Mouse (Mus musculus) hindbrain, embryonic 15.5 days (tissue): ENCODE measurements around the gene H2al1a. TPM values are rescaled to one million over a fixed set of nuclear protein-coding genes. Genes with fewer than 3 reads are reported as not detected.
A peak's percentile ranks its signal among the peaks of the same experiment; 100 is the strongest.
"Not testable (repeated sequence)": the region's sequence is repeated elsewhere in the genome, so short reads cannot be mapped to it uniquely, and the experiment has no call there.

Experiments used
- ATAC-seq: fragments of 200-750 bp; cut with Nextera tagmentation; 2 replicates; pipeline ENCODE4 v1.8.0; 2017; ENCODE audit warnings: low read depth, moderate number of reproducible peaks, moderate TSS enrichment; ENCODE audit not compliant: low FRiP score
- H3K27ac ChIP-seq: fragments of 300-500 bp; sonication (generic); replicated peaks from 2 replicates; pipeline ENCODE4 v1.5.1; 2015; ENCODE audit warnings: mild to moderate bottlenecking, inconsistent platforms
- H3K27me3 ChIP-seq: fragments of 300-500 bp; sonication (generic); 2 replicates; pipeline ENCODE4 v1.6.1; 2015; ENCODE audit warnings: control low read depth, inconsistent platforms
- H3K36me3 ChIP-seq: fragments of 300-500 bp; sonication (generic); 2 replicates; pipeline ENCODE4 v1.6.1; 2015; ENCODE audit warnings: control low read depth, inconsistent platforms
- H3K4me1 ChIP-seq: fragments of 300-500 bp; sonication (generic); replicated peaks from 2 replicates; pipeline ENCODE4 v1.6.1; 2015; ENCODE audit warnings: control low read depth, inconsistent platforms
- H3K4me2 ChIP-seq: fragments of 300-500 bp; sonication (generic); 2 replicates; pipeline ENCODE4 v1.6.1; 2015; ENCODE audit warnings: moderate library complexity, mild to moderate bottlenecking, inconsistent platforms
- H3K4me3 ChIP-seq: fragments of 300-500 bp; sonication (generic); 2 replicates; pipeline ENCODE4 v1.5.1; 2015; ENCODE audit warnings: mild to moderate bottlenecking, inconsistent platforms
- H3K9ac ChIP-seq: fragments of 300-500 bp; sonication (generic); 2 replicates; pipeline ENCODE4 v1.6.1; 2015; ENCODE audit warnings: inconsistent platforms
- H3K9me3 ChIP-seq: fragments of 300-500 bp; sonication (generic); 2 replicates; pipeline ENCODE4 v1.6.1; 2016; ENCODE audit warnings: control low read depth, inconsistent platforms
- WGBS: fragments of 180-500 bp; shearing (Covaris S2); methylation state at CpG from one replicate; pipeline ENCODE4 v1.1.7; 2015; 5-methylcytosine and 5-hydroxymethylcytosine counted together
- polyA plus RNA-seq: library from polyadenylated mRNA; unstranded; fragments of >200 nt; fragmentation: Nextera tagmentation; extraction: Ambion mirVana; gene quantifications from 2 replicates; pipeline ENCODE4 v1.2.1, GENCODE M21; 2015

The H2al1a gene
- polyA plus RNA-seq = not detected in 2 replicates

DNA sequence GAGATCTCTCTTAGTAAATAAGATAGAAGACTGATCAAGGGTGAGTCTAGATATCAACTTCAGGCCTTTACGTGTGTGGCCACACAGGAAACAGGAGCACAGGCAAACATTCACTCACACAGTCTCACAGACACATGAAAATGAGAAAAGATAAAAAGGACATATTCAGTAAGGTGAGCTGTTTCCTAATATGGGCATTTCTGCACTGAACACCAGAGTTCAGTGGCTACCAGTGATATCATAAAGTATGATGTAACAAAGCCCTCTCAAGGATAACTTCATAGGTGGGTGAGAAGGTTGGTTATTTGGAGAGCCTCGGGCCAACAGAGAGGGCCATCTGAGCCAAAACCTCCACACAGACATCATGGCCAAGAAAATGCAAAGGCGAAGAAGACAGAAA lies at the start of gene H2al1a:
Gene H2al1a (plus strand): TSS at position 301 of the 400 bp plus-strand sequence.
- not testable (repeated sequence) for H3K36me3 ChIP-seq, H3K4me1 ChIP-seq, H3K4me3 ChIP-seq, H3K27ac ChIP-seq, H3K9me3 ChIP-seq, H3K4me2 ChIP-seq, ATAC-seq, H3K9ac ChIP-seq, H3K27me3 ChIP-seq
- WGBS = no CpG with 5 or more reads among the region's 3 CpGs

DNA sequence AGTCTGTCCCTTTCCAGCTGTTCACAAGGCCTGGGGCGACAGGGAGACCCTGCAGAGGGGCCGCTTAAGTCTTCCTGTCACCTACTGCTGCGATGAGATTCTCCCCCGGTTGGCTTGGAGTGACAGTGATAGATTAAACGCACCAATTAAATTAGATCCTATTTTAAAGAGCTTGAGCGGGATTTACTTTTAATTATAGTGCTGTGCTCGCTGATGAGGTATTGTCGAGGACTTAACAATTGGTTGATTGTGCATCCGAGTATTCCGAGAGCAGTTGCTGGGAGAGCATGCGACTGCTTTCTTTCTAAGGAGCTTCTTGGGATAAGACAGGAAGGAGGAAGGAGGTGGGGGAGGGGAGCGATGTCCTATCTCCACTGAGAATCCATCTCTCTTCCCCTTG lies 48.9 kb upstream of the H2al1a start:
- 24% methylated on average over 12 of the region's 12 CpGs for WGBS

DNA sequence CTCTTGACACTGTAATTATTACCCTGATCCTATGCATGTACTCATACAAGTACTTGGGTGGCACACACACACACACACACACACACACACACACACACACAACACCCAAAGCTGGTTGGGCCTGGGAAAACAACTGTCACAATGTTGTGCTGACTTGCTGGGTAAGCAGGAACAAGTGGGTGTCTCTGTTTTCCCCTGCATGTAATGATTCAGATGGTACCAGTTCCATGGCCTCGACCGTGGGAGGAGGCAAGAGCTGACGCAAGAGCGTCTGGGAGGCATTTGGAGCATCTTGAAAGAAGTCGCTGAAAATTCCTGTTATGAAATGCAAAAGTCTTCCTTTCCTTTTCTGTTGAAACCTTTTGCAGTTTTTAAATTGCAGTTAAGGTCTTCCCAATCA lies 45.0 kb upstream of the H2al1a start:
- H3K27ac ChIP-seq = no peak overlapping the region
- no peak for ATAC-seq

More for the DNA sequence above, 48.9 kb upstream of the H2al1a start:
- Histone ChIP-seq H3K4me1 (peaks cover 4% of the 10 kb centered on the region; the same call in 1 of the 2 replicates), H3K36me3 (no peaks in the 10 kb centered on the region), H3K27me3 (no peaks in the 10 kb centered on the region), H3K27ac (no peak overlapping the region), H3K4me3 (no peak overlapping the region), H3K9me3 (no peaks in the 10 kb centered on the region), H3K4me2 (no peak overlapping the region), H3K9ac (no peak overlapping the region)
- peak; percentile 23; the same call in 1 of the 2 replicates for ATAC-seq

DNA sequence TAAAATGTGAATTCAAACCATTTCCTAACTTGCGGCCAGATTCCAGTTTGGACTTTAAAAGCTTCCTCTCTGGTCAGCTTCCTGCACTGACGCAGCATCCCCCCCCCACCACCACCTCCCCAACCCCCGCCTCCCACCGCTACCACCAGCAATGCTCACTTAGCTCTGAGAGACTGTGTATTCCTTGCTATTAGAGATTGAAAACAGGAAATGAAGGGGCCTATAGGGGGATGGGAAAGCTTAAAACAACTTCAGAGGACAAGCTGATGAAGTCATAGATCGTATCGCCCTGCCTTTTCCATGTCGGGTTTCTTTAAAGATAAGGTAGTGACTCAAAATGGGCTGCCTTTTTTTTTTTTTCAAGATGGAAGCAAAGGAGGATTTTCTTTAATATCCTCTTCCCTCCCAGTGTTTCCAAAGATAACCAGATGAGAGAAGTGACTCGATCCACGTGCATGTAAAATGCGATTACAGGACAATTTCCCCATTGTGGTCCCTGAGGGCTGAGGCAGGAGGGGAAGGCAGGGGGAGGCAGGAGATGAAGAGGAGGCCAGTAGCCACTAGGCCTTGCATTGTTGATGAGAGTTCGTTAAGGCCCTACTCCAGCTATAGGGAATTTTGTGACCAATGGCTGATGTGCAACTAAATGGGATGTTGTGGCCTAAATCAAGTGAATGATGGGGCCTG lies 44.4 kb upstream of the H2al1a start:
- 62% methylated on average over 11 of the region's 11 CpGs for WGBS
- H3K4me2 ChIP-seq = no peak overlapping the region
- H3K27ac ChIP-seq = no peak overlapping the region
- no peaks in the 10 kb centered on the region for H3K9me3 ChIP-seq
- no peak overlapping the region for H3K9ac ChIP-seq
- no peaks in the 10 kb centered on the region for H3K36me3 ChIP-seq
- no peaks in the 10 kb centered on the region for H3K27me3 ChIP-seq
- no peak overlapping the region for H3K4me3 ChIP-seq
- no peak for ATAC-seq
- H3K4me1 ChIP-seq = peaks cover 4% of the 10 kb centered on the region; the same call in 1 of the 2 replicates

More for the DNA sequence above, 45.0 kb upstream of the H2al1a start:
- Histone ChIP-seq H3K4me2 (no peak overlapping the region), H3K9me3 (no peaks in the 10 kb centered on the region), H3K27me3 (no peaks in the 10 kb centered on the region), H3K4me3 (no peak overlapping the region), H3K4me1 (peaks cover 4% of the 10 kb centered on the region; the same call in 1 of the 2 replicates), H3K9ac (no peak overlapping the region), H3K36me3 (no peaks in the 10 kb centered on the region)
- WGBS = 69% methylated on average over 5 of the region's 5 CpGs

DNA sequence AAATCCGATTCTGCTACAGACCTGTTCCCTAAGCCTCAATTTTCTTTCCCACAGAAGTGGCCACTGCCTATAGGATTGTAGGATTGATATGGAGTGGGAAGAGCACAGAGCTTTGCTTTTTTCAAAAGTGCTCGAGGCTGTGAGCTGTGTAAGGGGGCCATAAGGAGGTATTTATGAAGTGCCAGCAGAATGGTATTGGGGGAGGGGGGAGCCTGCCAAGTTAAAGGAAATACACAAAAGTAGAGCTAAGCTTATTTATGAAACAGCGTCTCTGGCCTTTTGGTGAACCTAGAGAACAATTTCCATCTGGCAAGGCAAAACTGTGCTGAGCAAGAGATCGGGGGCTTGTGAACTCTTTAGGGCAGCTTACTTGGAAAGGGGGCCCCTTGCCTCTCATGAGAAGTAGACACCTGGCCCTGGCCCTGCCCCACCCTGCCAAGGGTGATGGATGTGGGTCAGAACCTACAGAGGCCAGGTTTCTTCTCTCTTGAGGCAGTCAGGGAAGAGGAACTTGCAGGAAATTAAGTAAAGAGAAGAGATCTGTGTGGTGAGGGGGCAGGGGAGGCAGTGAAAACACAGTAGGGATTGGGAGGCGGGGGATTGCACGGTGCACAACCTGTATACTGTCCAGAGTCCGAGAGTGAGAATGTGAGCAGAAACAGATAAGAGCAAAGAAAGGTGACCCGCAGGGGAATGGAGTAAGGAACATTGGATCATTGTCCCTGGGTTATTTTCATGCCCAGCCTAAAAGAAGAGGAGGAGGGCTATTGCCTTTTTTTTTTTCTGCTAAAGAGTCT lies 43.3 kb upstream of the H2al1a start:
- Histone ChIP-seq H3K27ac (no peak overlapping the region), H3K4me2 (no peak overlapping the region), H3K4me1 (no peaks in the 10 kb centered on the region), H3K9me3 (no peaks in the 10 kb centered on the region), H3K9ac (no peak overlapping the region), H3K36me3 (no peaks in the 10 kb centered on the region), H3K4me3 (no peak overlapping the region), H3K27me3 (no peaks in the 10 kb centered on the region)
- ATAC-seq = no peak
- 70% methylated on average over 8 of the region's 8 CpGs for WGBS

DNA sequence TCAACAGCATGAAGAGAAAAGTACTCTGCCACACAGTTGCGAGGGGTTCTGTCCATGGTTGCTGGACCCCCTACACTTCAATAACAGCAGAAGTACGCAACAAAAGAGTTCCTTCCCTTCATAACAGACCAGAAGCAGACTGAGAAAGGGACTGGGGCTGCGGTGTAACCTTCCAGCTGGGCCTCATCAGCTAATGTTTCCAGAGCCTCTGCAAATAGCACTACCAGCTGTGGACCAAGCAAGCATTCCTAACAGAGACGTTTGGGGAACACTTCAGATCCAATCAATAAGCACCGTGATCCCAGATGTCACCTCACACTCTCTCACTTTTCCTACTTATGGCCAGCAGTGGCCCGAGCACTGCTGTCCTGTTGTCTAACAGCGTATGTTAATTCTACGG lies 34.1 kb upstream of the H2al1a start:
- Histone ChIP-seq H3K36me3 (no peaks in the 10 kb centered on the region), H3K4me3 (no peak overlapping the region), H3K27me3 (peaks cover 3% of the 10 kb centered on the region; the same call in 1 of the 2 replicates), H3K27ac (no peak overlapping the region), H3K9ac (no peak overlapping the region), H3K9me3 (no peaks in the 10 kb centered on the region), H3K4me1 (no peaks in the 10 kb centered on the region), H3K4me2 (no peak overlapping the region)
- no peak for ATAC-seq
- WGBS = 80% methylated on average over 8 of the region's 8 CpGs

DNA sequence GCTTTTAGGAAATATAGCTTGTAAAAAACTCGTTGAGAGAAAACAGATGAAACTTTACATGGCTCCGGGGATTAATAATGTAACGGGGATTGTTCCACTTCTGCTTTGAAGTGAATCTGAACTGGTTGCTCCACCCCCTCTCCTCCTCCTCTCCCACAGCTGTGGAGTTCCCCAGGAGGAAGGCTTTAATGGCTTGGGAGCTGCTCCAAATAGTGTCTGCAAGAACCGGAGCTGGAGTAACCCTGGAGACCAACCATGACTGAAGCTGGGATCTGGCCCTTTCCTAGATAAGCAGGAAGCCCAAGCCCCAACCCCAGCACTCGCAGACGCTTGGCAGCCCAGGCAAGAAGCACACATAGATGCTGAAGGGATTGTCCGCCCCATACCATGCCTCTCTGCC lies 31.3 kb upstream of the H2al1a start:
- Histone ChIP-seq H3K4me2 (no peak overlapping the region), H3K27ac (no peak overlapping the region), H3K36me3 (no peaks in the 10 kb centered on the region), H3K4me1 (no peaks in the 10 kb centered on the region), H3K27me3 (peaks cover 3% of the 10 kb centered on the region; the same call in 1 of the 2 replicates), H3K9me3 (no peaks in the 10 kb centered on the region), H3K4me3 (no peak overlapping the region), H3K9ac (no peak overlapping the region)
- 69% methylated on average over 7 of the region's 7 CpGs for WGBS
- ATAC-seq = no peak

DNA sequence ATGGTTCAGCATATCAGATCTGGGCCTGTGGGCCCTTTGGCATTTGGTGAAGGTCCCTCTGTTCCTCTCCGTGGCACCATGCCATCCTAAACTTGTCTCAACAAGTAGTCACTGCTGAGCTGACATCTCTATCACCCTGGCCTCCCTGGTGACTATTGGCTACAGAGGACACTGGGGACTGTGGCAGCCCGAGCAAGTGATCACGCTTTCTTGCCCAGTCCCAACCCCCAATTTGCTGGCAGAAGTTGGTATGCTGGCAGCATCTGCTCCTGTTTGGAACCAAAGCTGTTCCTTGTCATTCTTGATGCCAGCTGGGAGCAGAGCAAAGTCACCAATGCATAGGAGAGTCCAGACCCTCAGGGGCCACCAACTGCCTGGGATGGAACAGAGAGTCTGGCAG lies 30.0 kb upstream of the H2al1a start:
- no peak overlapping the region for H3K4me2 ChIP-seq
- H3K9me3 ChIP-seq = no peaks in the 10 kb centered on the region

DNA sequence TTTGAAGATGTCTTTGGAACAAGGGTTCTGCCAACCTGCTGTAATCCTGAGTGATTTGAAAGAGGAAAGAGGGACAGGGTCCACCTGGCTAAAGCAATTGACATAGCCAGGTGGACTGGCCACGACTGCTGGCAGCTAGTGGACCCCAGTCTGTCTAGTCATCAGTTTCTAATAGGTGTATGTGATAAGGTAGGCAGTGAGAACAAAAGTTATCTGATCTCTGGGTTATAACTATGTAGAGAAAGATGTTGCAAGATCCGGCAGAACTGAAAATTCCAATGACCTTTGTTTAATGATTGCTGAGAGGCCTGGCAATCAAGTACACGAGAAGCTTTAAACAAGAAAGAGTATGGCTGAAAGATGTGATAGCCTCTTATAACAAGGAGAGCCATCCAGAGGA lies 25.9 kb upstream of the H2al1a start:
- no peak for ATAC-seq
- Histone ChIP-seq H3K4me3 (no peak overlapping the region), H3K36me3 (no peaks in the 10 kb centered on the region), H3K27ac (no peak overlapping the region), H3K27me3 (no peaks in the 10 kb centered on the region), H3K4me2 (no peak overlapping the region), H3K9ac (no peak overlapping the region), H3K4me1 (no peaks in the 10 kb centered on the region), H3K9me3 (no peaks in the 10 kb centered on the region)
- 80% methylated on average over 3 of the region's 3 CpGs for WGBS

More for the DNA sequence above, 30.0 kb upstream of the H2al1a start:
- H3K4me3 ChIP-seq = no peak overlapping the region
- H3K9ac ChIP-seq = no peak overlapping the region
- no peaks in the 10 kb centered on the region for H3K4me1 ChIP-seq
- 66% methylated on average over 3 of the region's 3 CpGs for WGBS
- H3K36me3 ChIP-seq = no peaks in the 10 kb centered on the region
- peak; percentile 73 for ATAC-seq
- no peak overlapping the region for H3K27ac ChIP-seq
- peaks cover 3% of the 10 kb centered on the region; the same call in 1 of the 2 replicates for H3K27me3 ChIP-seq

DNA sequence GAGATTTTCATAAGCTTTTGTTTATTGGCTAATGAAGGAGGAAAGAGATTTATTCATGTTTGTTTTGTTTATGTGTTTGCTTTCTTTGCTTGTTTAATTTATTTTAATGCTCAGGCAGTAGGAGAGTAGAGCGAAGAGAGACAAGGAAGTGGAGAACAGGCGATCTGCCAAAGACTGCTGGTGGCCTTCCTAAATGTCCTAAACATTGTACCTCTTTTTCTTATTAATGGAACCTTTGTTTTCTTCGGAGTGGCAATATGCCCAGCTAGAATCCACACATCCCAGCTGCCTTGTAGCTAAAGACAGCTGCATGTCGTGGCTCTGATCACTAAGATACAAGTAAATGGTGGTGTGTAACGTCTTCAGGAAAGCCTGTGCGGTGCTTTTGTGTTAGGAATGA lies 22.0 kb upstream of the H2al1a start:
- H3K9me3 ChIP-seq = no peaks in the 10 kb centered on the region
- no peaks in the 10 kb centered on the region for H3K27me3 ChIP-seq
- H3K9ac ChIP-seq = no peak overlapping the region
- H3K36me3 ChIP-seq = no peaks in the 10 kb centered on the region
- H3K4me2 ChIP-seq = no peak overlapping the region
- H3K27ac ChIP-seq = no peak overlapping the region
- ATAC-seq = no peak
- no peaks in the 10 kb centered on the region for H3K4me1 ChIP-seq
- H3K4me3 ChIP-seq = no peak overlapping the region
- WGBS = 65% methylated on average over 6 of the region's 6 CpGs

DNA sequence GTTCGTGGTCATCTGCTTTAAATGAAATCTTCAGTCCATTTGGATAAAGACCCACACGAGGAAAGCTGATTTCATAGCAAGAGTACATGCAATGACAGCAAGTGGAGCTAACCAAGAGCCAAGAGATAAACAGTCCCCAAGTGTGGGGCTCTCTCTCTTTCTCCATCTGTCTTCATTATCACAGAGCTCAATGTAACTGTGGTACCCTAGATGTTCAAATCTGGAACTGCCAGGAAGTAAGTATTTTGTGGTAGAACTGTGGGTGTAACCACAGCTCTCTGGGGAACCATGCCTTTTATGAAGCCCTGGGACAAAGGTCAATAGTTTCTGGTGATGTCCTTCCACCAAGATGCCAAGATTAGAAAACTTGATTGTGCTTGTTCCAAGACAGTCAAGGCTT lies 18.3 kb upstream of the H2al1a start:
- no peaks in the 10 kb centered on the region for H3K9me3 ChIP-seq
- H3K27ac ChIP-seq = no peak overlapping the region
- no peak overlapping the region for H3K4me2 ChIP-seq
- H3K4me3 ChIP-seq = no peak overlapping the region
- no peaks in the 10 kb centered on the region for H3K27me3 ChIP-seq
- no peaks in the 10 kb centered on the region for H3K4me1 ChIP-seq
- 77% methylated on average over 2 of the region's 2 CpGs for WGBS
- no peak for ATAC-seq
- H3K36me3 ChIP-seq = no peaks in the 10 kb centered on the region
- no peak overlapping the region for H3K9ac ChIP-seq

DNA sequence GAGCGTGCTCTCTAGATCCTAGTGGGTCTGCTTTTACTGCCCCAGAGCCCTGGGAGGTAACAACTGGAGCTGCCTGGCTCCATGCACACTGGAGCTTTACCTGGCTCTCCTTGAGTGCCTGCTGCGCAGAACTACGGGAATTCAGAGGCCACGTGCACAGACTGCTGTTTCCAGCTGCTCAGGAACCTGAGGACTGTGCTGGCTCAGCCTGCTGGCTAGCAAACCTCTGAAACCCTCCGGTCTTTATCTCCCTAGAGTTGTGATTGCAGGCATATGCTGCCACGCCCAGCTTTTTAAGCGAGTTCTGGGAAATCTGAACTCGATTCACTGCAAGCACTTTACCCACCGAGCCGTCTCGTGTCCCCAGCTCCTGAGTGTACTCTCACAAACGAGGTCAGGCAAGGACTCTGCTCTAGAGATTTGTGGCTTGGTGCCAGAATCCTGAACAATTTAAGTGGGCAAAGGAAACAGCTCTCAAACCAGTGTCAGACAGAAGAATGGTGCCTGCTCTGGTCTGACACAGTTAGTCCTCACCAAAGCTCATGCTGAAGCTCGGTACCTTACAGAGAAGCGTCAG lies 10.7 kb upstream of the H2al1a start:
- H3K27ac ChIP-seq = no peak overlapping the region
- ATAC-seq = no peak
- no peak overlapping the region for H3K4me2 ChIP-seq
- no peak overlapping the region for H3K4me3 ChIP-seq
- no peaks in the 10 kb centered on the region for H3K36me3 ChIP-seq
- 77% methylated on average over 14 of the region's 14 CpGs for WGBS
- no peaks in the 10 kb centered on the region for H3K4me1 ChIP-seq
- no peak overlapping the region for H3K9ac ChIP-seq
- no peaks in the 10 kb centered on the region for H3K27me3 ChIP-seq
- H3K9me3 ChIP-seq = no peaks in the 10 kb centered on the region
